Mouse (Mus musculus): Measurements from ENCODE around the gene Ndufs4. TPM values are rescaled to one million over a fixed set of nuclear protein-coding genes. Genes with fewer than 3 reads are reported as not detected.
"Not testable (repeated sequence)": the region's sequence is repeated elsewhere in the genome, so short reads cannot be mapped to it uniquely, and the experiment has no call there.

Gene Ndufs4
- polyA plus RNA-seq, 1 experiment = 11.4 TPM

DNA sequence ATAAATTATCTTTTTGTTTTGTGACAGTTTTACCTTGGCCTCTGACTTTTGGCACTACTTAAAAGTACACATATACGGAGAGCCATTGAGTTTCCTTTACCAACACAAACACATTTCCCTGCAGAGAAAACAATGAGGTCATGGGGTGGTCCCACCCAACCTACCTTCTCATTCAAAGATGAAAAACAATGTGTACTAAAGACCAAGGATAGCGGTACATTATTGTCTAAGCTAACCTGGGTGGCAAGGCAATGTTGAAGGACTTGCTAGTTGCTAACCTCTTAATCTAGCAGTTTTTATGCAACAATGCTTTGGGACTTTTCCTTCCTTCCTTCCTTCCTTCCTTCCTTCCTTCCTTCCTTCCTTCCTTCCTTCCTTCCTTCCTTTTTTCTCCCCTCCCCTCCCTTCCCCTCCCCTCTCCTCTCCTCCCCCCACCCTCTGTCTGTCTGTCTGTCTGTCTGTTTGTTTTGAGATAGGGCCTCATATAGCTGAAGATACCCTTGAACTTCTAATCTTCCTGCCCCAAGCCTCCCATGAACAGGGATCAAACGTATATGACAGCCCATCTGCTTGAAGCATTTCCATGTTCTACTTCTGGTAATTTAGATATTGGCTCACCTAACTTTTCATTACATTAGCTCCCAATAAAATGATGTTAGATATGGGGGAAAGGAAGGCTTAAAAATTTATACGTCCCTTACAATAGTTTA is 84.4 kb downstream of the Ndufs4 start:
- TF ChIP-seq FLI1 (IDR thresholded peaks at IDR 0.05; ENCODE audit: low read length) = no peak
- no peak for TF ChIP-seq GATA1 (IDR thresholded peaks at IDR 0.05; ENCODE audit: borderline replicate concordance, low read length)
- peaks cover 43% of the 10 kb centered on the region for H3K4me1 ChIP-seq
- H3K4me3 ChIP-seq (replicated peaks) = no peak overlapping the region
- no peaks in the 10 kb centered on the region for H3K9me3 ChIP-seq
- H3K36me3 ChIP-seq (replicated peaks; ENCODE audit: low read length) = peaks cover 83% of the 10 kb centered on the region
- no peaks in the 10 kb centered on the region for H3K27me3 ChIP-seq (replicated peaks)

DNA sequence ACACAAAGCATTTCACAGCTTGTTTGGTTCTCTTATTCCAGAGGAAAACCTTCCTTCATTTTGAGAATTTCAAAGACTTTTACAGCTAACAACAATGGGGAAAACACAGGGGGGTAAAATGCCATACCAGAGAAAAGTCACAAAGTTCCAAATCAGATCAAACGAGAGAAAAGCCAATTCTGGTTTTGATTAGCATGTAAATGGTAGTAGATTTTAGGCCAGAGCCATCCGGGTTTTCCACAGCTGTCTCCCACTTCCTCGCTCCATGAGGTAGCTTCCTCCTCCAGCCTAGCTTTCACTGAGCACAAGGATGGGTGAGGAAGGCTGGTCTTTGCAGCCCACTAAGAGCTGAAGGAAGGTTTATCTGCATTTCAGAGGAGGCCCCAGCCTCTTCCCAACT is 90.3 kb downstream of the Ndufs4 start:
- peaks cover 52% of the 10 kb centered on the region for H3K36me3 ChIP-seq (replicated peaks; ENCODE audit: low read length)
- H3K9me3 ChIP-seq = no peaks in the 10 kb centered on the region
- H3K4me1 ChIP-seq = peaks cover 69% of the 10 kb centered on the region
- no peak overlapping the region for H3K4me3 ChIP-seq (replicated peaks)
- H3K27me3 ChIP-seq (replicated peaks) = no peaks in the 10 kb centered on the region
- no peak for TF ChIP-seq FLI1 (IDR thresholded peaks at IDR 0.05; ENCODE audit: low read length)
- no peak for TF ChIP-seq GATA1 (IDR thresholded peaks at IDR 0.05; ENCODE audit: borderline replicate concordance, low read length)

DNA sequence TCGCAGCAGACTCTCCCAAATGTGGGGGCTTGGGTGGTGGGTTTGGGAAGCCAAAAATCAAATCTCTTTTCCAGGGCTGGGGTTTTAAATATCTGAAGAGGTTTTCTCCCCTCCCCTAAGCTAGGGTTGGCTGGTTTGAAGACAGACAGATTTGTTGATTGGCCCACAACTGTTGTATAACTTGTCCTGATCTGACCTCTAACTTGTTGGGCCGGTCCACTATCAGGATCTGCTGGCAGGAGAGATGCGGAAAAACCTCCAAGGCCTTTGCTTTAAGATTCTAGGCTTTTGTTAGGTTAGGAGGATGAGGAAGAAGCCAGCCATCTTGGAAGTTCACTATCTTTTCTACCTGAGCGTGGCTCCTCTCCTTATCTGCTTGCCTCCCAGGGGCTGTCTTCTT is 91.5 kb downstream of the Ndufs4 start:
- H3K36me3 ChIP-seq (replicated peaks; ENCODE audit: low read length) = peaks cover 49% of the 10 kb centered on the region
- no peaks in the 10 kb centered on the region for H3K9me3 ChIP-seq
- H3K4me3 ChIP-seq (replicated peaks) = no peak overlapping the region
- no peak for TF ChIP-seq GATA1 (IDR thresholded peaks at IDR 0.05; ENCODE audit: borderline replicate concordance, low read length)
- no peak for TF ChIP-seq FLI1 (IDR thresholded peaks at IDR 0.05; ENCODE audit: low read length)
- H3K4me1 ChIP-seq = peaks cover 75% of the 10 kb centered on the region
- H3K27me3 ChIP-seq (replicated peaks) = no peaks in the 10 kb centered on the region

DNA sequence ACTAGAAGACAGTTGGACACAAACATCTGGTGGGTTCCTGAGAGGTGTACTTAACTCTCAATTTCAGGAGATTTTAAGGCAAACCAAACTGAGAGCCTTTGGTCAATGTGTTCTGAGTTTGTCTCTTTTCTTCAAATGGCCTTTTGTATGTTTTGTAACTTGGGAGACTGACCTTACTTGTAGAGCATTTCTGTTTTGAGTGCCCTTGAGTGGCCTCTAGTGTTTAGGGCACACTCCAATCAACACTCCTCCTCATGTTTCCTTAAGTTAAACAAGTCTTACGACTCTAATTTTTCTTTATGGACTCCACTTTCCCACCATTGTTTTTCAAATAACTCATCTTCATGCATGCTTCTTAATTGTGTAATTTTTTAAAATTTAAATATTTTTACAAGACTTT is 98.6 kb downstream of the Ndufs4 start:
- Histone ChIP-seq H3K36me3 (replicated peaks; ENCODE audit: low read length) (peaks cover 75% of the 10 kb centered on the region), H3K4me3 (replicated peaks) (no peak overlapping the region), H3K4me1 (peaks cover 19% of the 10 kb centered on the region), H3K27me3 (replicated peaks) (no peaks in the 10 kb centered on the region), H3K9me3 (no peaks in the 10 kb centered on the region)
- TF ChIP-seq GATA1 (IDR thresholded peaks at IDR 0.05; ENCODE audit: borderline replicate concordance, low read length) (no peak), FLI1 (IDR thresholded peaks at IDR 0.05; ENCODE audit: low read length) (no peak)

DNA sequence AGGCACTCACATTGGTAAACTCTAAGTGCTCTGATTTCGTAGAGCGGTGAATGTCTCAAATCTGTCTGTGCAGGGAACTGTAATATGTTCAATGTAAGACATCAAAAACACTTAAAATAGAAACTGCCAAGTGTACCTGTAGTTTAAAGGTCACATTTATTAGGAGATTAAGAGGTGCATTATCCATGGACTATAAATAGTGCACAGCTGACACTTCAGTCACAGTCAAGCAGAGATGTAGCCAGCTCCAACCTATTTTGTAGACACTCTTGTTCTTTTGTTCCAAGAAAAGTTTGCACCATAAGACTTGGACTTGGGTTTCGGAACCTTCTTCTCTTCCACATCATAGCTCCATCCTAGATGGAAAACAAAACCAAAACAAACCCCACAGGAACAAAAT is 99.5 kb downstream of the Ndufs4 start:
- no peaks in the 10 kb centered on the region for H3K27me3 ChIP-seq (replicated peaks)
- H3K4me1 ChIP-seq = peaks cover 13% of the 10 kb centered on the region
- peaks cover 82% of the 10 kb centered on the region for H3K36me3 ChIP-seq (replicated peaks; ENCODE audit: low read length)
- H3K4me3 ChIP-seq (replicated peaks) = no peak overlapping the region
- 0 out of 2 replicates have a peak, but pooled peaks cover 2% of the 10 kb centered on the region for H3K9me3 ChIP-seq
- TF ChIP-seq GATA1 (IDR thresholded peaks at IDR 0.05; ENCODE audit: borderline replicate concordance, low read length) (no peak), FLI1 (IDR thresholded peaks at IDR 0.05; ENCODE audit: low read length) (no peak)

DNA sequence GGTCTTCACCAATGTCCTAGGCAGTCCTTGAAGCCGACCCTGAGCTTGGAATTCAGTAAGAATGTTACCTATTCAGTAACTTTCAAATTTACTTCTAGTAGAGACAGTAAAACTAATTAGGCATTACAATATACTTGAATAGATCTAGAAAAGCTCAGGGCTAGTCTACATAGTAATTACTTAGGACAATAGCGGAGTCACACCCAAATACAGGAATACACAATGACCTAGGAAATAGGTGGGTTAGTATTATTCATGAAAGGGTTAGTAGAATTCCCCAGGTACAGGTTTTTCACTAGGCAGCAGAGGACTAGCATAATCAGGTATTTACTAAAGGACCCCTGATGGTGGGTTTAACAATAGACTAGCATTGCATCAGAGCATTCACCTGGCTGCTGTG is 109.4 kb downstream of the Ndufs4 start:
- H3K9me3 ChIP-seq; H3K27me3 ChIP-seq (replicated peaks); H3K4me1 ChIP-seq; H3K4me3 ChIP-seq (replicated peaks): not testable (repeated sequence)
- peaks cover 11% of the 10 kb centered on the region for H3K36me3 ChIP-seq (replicated peaks; ENCODE audit: low read length)

DNA sequence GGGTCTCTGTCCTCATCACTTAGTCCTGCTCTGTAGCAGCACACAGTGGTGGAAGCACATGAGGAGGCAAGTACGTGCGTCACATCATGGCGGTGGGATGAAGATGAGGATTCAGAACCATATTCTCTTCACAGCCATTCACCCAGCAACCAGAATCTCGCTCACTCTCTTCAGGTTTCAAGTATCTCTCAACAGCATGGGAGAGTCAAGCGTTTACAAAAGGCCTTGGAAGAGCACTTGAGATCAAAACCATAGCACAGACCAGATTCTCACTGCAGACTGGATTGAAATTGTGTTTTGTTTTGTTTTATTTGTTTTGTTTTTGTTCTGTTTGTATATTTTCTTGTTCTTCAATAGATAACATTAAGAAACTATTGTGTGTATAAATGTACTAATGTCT is 110.8 kb downstream of the Ndufs4 start:
- Histone ChIP-seq H3K4me1 (no peaks in the 10 kb centered on the region), H3K27me3 (replicated peaks) (peaks cover 2% of the 10 kb centered on the region), H3K36me3 (replicated peaks; ENCODE audit: low read length) (peaks cover 4% of the 10 kb centered on the region), H3K4me3 (replicated peaks) (no peak overlapping the region), H3K9me3 (0 out of 2 replicates have a peak, but pooled peaks cover 3% of the 10 kb centered on the region)
- TF ChIP-seq GATA1 (IDR thresholded peaks at IDR 0.05; ENCODE audit: borderline replicate concordance, low read length) (no peak), FLI1 (IDR thresholded peaks at IDR 0.05; ENCODE audit: low read length) (no peak)

DNA sequence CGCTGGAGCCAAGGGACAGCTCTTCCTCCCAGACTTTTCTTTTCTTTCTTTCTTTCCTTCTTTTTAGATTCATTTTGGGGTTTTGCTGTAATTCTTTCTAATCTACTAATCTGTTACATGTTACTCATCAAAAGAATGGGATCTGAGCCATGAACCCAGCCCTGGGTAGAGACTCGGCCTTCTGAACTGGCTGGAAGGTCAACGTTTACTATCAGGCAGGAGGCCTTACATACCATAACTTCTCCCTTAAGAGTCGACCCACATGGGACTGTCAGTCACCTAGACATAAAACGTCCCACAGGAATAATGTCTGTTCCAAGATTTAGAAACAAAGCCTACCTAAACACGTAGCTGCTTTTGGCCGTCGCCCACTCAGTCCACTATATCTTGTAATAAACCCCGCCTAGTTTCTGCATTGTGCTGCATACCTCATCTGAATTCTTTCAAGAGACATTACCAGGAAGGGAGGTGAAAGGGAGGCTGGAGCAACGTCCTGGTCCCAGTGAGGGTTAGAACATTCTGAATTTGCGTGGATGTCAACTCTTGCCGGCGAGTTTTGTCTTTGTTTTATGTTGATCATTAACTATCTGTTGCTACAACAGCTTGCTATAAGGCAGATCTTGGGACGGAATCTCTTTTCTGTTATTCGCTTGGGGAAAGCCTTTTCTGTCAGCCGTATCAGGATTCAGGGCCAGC is 116.5 kb downstream of the Ndufs4 start:
- TF ChIP-seq GATA1 (IDR thresholded peaks at IDR 0.05; ENCODE audit: borderline replicate concordance, low read length) = no peak
- TF ChIP-seq FLI1 (IDR thresholded peaks at IDR 0.05; ENCODE audit: low read length) = no peak
- peaks cover 10% of the 10 kb centered on the region; the same call in 1 of the 2 replicates for H3K9me3 ChIP-seq
- H3K4me1 ChIP-seq = no peaks in the 10 kb centered on the region
- no peak overlapping the region for H3K4me3 ChIP-seq (replicated peaks)
- H3K36me3 ChIP-seq (replicated peaks; ENCODE audit: low read length) = no peaks in the 10 kb centered on the region
- H3K27me3 ChIP-seq (replicated peaks) = no peaks in the 10 kb centered on the region

DNA sequence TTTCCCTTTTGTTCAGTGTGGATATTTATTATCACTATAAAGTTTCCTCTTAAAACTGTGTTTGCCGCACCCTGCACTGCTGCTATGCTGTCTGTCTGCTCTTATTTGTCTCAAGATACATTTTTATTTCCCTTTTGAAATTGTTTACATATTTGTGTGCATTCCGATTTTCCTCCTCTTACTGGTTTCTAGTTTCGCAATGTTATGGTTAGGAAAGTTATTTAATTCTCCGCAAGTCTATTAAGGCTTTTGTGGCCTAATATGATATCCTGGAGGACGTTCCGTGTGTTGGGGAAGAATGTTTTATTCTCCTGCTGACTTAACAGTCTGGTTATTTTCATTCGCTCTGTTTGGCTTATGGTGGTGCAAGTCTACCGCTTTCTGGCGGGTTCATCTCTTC is 120.3 kb downstream of the Ndufs4 start:
- H3K36me3 ChIP-seq (replicated peaks; ENCODE audit: low read length) = no peaks in the 10 kb centered on the region
- H3K9me3 ChIP-seq = peaks cover 9% of the 10 kb centered on the region; the same call in 1 of the 2 replicates
- no peaks in the 10 kb centered on the region for H3K27me3 ChIP-seq (replicated peaks)
- no peaks in the 10 kb centered on the region for H3K4me1 ChIP-seq
- TF ChIP-seq GATA1 (IDR thresholded peaks at IDR 0.05; ENCODE audit: borderline replicate concordance, low read length) (no peak), FLI1 (IDR thresholded peaks at IDR 0.05; ENCODE audit: low read length) (no peak)
- H3K4me3 ChIP-seq (replicated peaks) = no peak overlapping the region

DNA sequence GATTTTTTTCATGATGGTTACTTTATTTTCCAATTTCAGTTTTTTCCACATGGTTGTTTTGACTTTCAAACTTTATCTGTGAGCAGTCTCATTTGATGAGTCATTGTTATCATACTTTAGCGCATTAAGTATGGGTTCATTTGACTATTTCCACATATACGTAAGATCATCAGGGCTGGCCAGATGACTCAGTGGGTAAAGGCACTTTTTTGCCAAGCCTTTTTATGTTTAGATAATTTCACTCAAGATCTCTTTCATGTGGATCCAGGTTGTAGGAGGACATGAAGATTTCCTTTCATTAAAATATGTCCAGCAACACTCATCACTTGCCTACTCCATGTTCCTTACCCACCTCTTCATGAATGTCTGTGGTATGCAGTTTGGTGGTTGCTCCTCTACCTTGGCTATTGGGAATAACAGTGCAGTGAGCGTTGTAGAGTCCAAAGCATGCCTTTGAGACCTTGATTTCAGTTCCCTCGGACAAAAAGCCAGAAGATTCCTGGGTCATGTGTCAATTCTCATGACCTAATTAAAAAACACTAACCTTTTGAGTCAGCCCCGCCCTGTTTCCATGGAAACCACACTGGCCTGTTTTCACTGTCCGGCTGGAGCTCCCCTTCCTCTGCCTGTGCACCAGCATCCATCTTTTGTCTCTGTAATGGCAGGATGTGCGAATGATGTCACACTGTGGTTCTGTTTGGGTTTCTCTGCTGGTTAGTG is 127.4 kb downstream of the Ndufs4 start:
- H3K9me3 ChIP-seq = peaks cover 14% of the 10 kb centered on the region
- no peaks in the 10 kb centered on the region for H3K4me1 ChIP-seq
- TF ChIP-seq GATA1 (IDR thresholded peaks at IDR 0.05; ENCODE audit: borderline replicate concordance, low read length) (no peak), FLI1 (IDR thresholded peaks at IDR 0.05; ENCODE audit: low read length) (no peak)
- H3K4me3 ChIP-seq (replicated peaks) = no peak overlapping the region
- H3K36me3 ChIP-seq (replicated peaks; ENCODE audit: low read length) = no peaks in the 10 kb centered on the region
- no peaks in the 10 kb centered on the region for H3K27me3 ChIP-seq (replicated peaks)

Measured in megakaryocyte, embryonic 14.5 days (primary cell).